Mouse (Mus musculus) liver, adult 2 months (tissue): ENCODE measurements around the gene Ankle2.

Source experiments
- CTCF ChIP-seq: fragments of 200-500 bp; IDR thresholded peaks from 2 replicates; pipeline ENCODE4 v1.5.1; 2011; ENCODE audit warnings: low read depth, low read length, control low read depth
- POLR2A ChIP-seq: fragments of 200-500 bp; IDR thresholded peaks from 2 replicates; pipeline ENCODE4 v1.6.1; 2011; ENCODE audit warnings: low read length, control low read depth; ENCODE audit not compliant: insufficient read depth; ENCODE audit errors: extremely low read depth

- TF ChIP-seq CTCF = no peak
- TF ChIP-seq POLR2A = no peak
Measured at GRCm38 (mm10) chr5:110220331-110220730, 10.5 kb upstream of the Ankle2 start.
